Mouse (Mus musculus): Measurements from ENCODE around the gene Nfib.

- TF ChIP-seq POLR2A (IDR thresholded peaks at IDR 0.05; ENCODE audit: borderline replicate concordance, control insufficient read depth, low read depth, low read length), result no peak
- TF ChIP-seq CTCF (IDR thresholded peaks at IDR 0.05; ENCODE audit: control insufficient read depth, insufficient read depth, low read length), result no peak
These were observed 162.7 kb downstream of the Nfib start for GRCm38 (mm10) chr4:82542656-82543397.

All from bone marrow, adult 2 months (tissue).